Mouse (Mus musculus) forebrain, embryonic 13.5 days (tissue): ENCODE data around the gene Aldh6a1. TPM values are rescaled to one million over a fixed set of nuclear protein-coding genes. Genes with fewer than 3 reads are reported as not detected.

Source experiments
- ATAC-seq: fragments of 200-750 bp; cut with Nextera tagmentation; 2 replicates; pipeline ENCODE4 v1.8.0; 2017
- H3K27ac ChIP-seq: fragments of 300-500 bp; sonication (generic); 2 replicates; pipeline ENCODE4 v1.5.1; 2015; ENCODE audit warnings: inconsistent platforms, mild to moderate bottlenecking, moderate library complexity
- H3K27me3 ChIP-seq: fragments of 300-500 bp; sonication (generic); 2 replicates; pipeline ENCODE4 v1.6.1; 2015; ENCODE audit warnings: mild to moderate bottlenecking, inconsistent platforms
- H3K36me3 ChIP-seq: fragments of 300-500 bp; sonication (generic); 2 replicates; pipeline ENCODE4 v1.6.1; 2015; ENCODE audit warnings: mild to moderate bottlenecking, inconsistent platforms; ENCODE audit not compliant: poor library complexity, severe bottlenecking
- H3K4me1 ChIP-seq: fragments of 300-500 bp; sonication (generic); 2 replicates; pipeline ENCODE4 v1.6.1; 2015; ENCODE audit warnings: inconsistent platforms
- H3K4me2 ChIP-seq: fragments of 300-500 bp; sonication (generic); 2 replicates; pipeline ENCODE4 v1.6.1; 2015; ENCODE audit warnings: inconsistent platforms, mild to moderate bottlenecking, moderate library complexity
- H3K4me3 ChIP-seq: fragments of 300-500 bp; sonication (generic); 2 replicates; pipeline ENCODE4 v1.5.1; 2015; ENCODE audit warnings: mild to moderate bottlenecking, inconsistent platforms
- H3K9ac ChIP-seq: fragments of 300-500 bp; sonication (generic); 2 replicates; pipeline ENCODE4 v1.6.1; 2015; ENCODE audit warnings: mild to moderate bottlenecking, inconsistent platforms
- H3K9me3 ChIP-seq: fragments of 300-500 bp; sonication (generic); replicated peaks from 2 replicates; pipeline ENCODE4 v1.6.1; 2016; ENCODE audit warnings: inconsistent platforms
- WGBS: fragments of 180-500 bp; shearing (Covaris S2); methylation state at CpG from one replicate; pipeline ENCODE4 v1.1.7; 2015; 5-methylcytosine and 5-hydroxymethylcytosine counted together
- polyA plus RNA-seq: library from polyadenylated mRNA; unstranded; fragments of >200 nt; fragmentation: Nextera tagmentation; extraction: Ambion mirVana; gene quantifications from 2 replicates; pipeline ENCODE4 v1.2.1, GENCODE M21; 2015

The Aldh6a1 gene
- polyA plus RNA-seq, 1 experiment from 2014 or later, result 26.9 TPM

- 97% methylated on average over 4 of the region's 4 CpGs for WGBS
- no peak overlapping the region for H3K27ac ChIP-seq
- H3K9me3 ChIP-seq, result no peaks in the 10 kb centered on the region
- no peak overlapping the region for H3K4me3 ChIP-seq
- H3K36me3 ChIP-seq, result peaks cover 3% of the 10 kb centered on the region; the same call in 1 of the 2 replicates
- H3K4me2 ChIP-seq, result no peak overlapping the region
- H3K9ac ChIP-seq, result no peak overlapping the region
- no peaks in the 10 kb centered on the region for H3K27me3 ChIP-seq
- no peak for ATAC-seq
- H3K4me1 ChIP-seq, result no peaks in the 10 kb centered on the region
Measured at GRCm38 (mm10) chr12:84392681-84393080, 58.1 kb downstream of the Aldh6a1 start.

GRCm38 (mm10) chr12:84390336-84390735 lies 60.5 kb downstream of the Aldh6a1 start:
- Histone ChIP-seq H3K36me3 (peaks cover 3% of the 10 kb centered on the region; the same call in 1 of the 2 replicates), H3K4me2 (no peak overlapping the region), H3K9me3 (no peaks in the 10 kb centered on the region), H3K4me1 (no peaks in the 10 kb centered on the region), H3K27me3 (no peaks in the 10 kb centered on the region), H3K9ac (no peak overlapping the region), H3K27ac (no peak overlapping the region), H3K4me3 (no peak overlapping the region)
- WGBS, result 89% methylated on average over 6 of the region's 6 CpGs
- ATAC-seq, result no peak

GRCm38 (mm10) chr12:84388774-84389400 lies 61.9 kb downstream of the Aldh6a1 start:
- H3K27me3 ChIP-seq, result no peaks in the 10 kb centered on the region
- no peak overlapping the region for H3K4me2 ChIP-seq
- no peak overlapping the region for H3K4me3 ChIP-seq
- no peaks in the 10 kb centered on the region for H3K9me3 ChIP-seq
- no peak for ATAC-seq
- H3K27ac ChIP-seq, result no peak overlapping the region
- H3K9ac ChIP-seq, result no peak overlapping the region
- 0 out of 2 replicates have a peak, but pooled peaks cover 3% of the 10 kb centered on the region for H3K4me1 ChIP-seq
- 75% methylated on average over 14 of the region's 14 CpGs for WGBS
- H3K36me3 ChIP-seq, result peaks cover 3% of the 10 kb centered on the region; the same call in 1 of the 2 replicates

- 0 out of 2 replicates have a peak, but pooled peaks cover 3% of the 10 kb centered on the region for H3K4me1 ChIP-seq
- no peaks in the 10 kb centered on the region for H3K9me3 ChIP-seq
- H3K4me2 ChIP-seq, result no peak overlapping the region
- H3K9ac ChIP-seq, result no peak overlapping the region
- ATAC-seq, result no peak
- H3K4me3 ChIP-seq, result no peak overlapping the region
- peaks cover 3% of the 10 kb centered on the region; the same call in 1 of the 2 replicates for H3K36me3 ChIP-seq
- WGBS, result 91% methylated on average over 8 of the region's 8 CpGs
- no peaks in the 10 kb centered on the region for H3K27me3 ChIP-seq
- H3K27ac ChIP-seq, result no peak overlapping the region
Measured at GRCm38 (mm10) chr12:84388097-84388496, 62.7 kb downstream of the Aldh6a1 start.

- no peaks in the 10 kb centered on the region for H3K27me3 ChIP-seq
- no peak overlapping the region for H3K4me2 ChIP-seq
- H3K4me3 ChIP-seq, result no peak overlapping the region
- H3K27ac ChIP-seq, result no peak overlapping the region
- no peak for ATAC-seq
- H3K4me1 ChIP-seq, result 0 out of 2 replicates have a peak, but pooled peaks cover 3% of the 10 kb centered on the region
- no peaks in the 10 kb centered on the region for H3K36me3 ChIP-seq
- no peaks in the 10 kb centered on the region for H3K9me3 ChIP-seq
- 90% methylated on average over 4 of the region's 4 CpGs for WGBS
- H3K9ac ChIP-seq, result no peak overlapping the region
Measured at GRCm38 (mm10) chr12:84385408-84385807, 65.4 kb downstream of the Aldh6a1 start.

GRCm38 (mm10) chr12:84384644-84385081 lies 66.1 kb downstream of the Aldh6a1 start:
- ATAC-seq, result no peak
- Histone ChIP-seq H3K4me2 (no peak overlapping the region), H3K4me3 (no peak overlapping the region), H3K36me3 (no peaks in the 10 kb centered on the region), H3K9me3 (no peaks in the 10 kb centered on the region), H3K9ac (no peak overlapping the region), H3K4me1 (0 out of 2 replicates have a peak, but pooled peaks cover 3% of the 10 kb centered on the region), H3K27ac (no peak overlapping the region), H3K27me3 (no peaks in the 10 kb centered on the region)
- WGBS, result 77% methylated on average over 5 of the region's 5 CpGs

- no peaks in the 10 kb centered on the region for H3K9me3 ChIP-seq
- H3K27ac ChIP-seq, result no peak overlapping the region
- peaks cover 10% of the 10 kb centered on the region for H3K36me3 ChIP-seq
- 0 out of 2 replicates have a peak, but pooled peaks cover 3% of the 10 kb centered on the region for H3K4me1 ChIP-seq
- 80% methylated on average over 4 of the region's 4 CpGs for WGBS
- H3K27me3 ChIP-seq, result no peaks in the 10 kb centered on the region
- ATAC-seq, result no peak
- no peak overlapping the region for H3K4me3 ChIP-seq
- H3K9ac ChIP-seq, result no peak overlapping the region
- no peak overlapping the region for H3K4me2 ChIP-seq
Measured at GRCm38 (mm10) chr12:84382369-84382768, 68.4 kb downstream of the Aldh6a1 start.

Other genes with a start within 250 kb of the Aldh6a1 start
- gene Elmsan1, start 232.1 kb downstream of the Aldh6a1 start, polyA plus RNA-seq, result 5.0 and 5.6 TPM in 2 replicates
- 13.3 and 16.7 TPM in 2 replicates for gene Ptgr2, start 165.8 kb downstream of the Aldh6a1 start, polyA plus RNA-seq
- 109 and 120 TPM in 2 replicates for gene Zfp410, start 134.2 kb downstream of the Aldh6a1 start, polyA plus RNA-seq
- 45.8 and 47.2 TPM in 2 replicates for gene Coq6, start 89.3 kb downstream of the Aldh6a1 start, polyA plus RNA-seq
- 12.3 and 12.7 TPM in 2 replicates for gene Fam161b, start 89.2 kb downstream of the Aldh6a1 start, polyA plus RNA-seq
- gene Entpd5, start 42.0 kb downstream of the Aldh6a1 start, polyA plus RNA-seq, result 8.8 and 9.9 TPM in 2 replicates
- gene Bbof1, start 41.9 kb downstream of the Aldh6a1 start, polyA plus RNA-seq, result 2.4 and 2.6 TPM in 2 replicates
- gene Rnf113a2, start 33.8 kb downstream of the Aldh6a1 start, polyA plus RNA-seq, result 29.3 and 29.9 TPM in 2 replicates
- 42.5 and 46.2 TPM in 2 replicates for gene Lin52, start 418 bp upstream of the Aldh6a1 start, polyA plus RNA-seq
- gene Vsx2, start 118.8 kb upstream of the Aldh6a1 start, polyA plus RNA-seq, result not detected in 2 replicates
- gene Abcd4, start 166.4 kb upstream of the Aldh6a1 start, polyA plus RNA-seq, result 13.9 and 14.7 TPM in 2 replicates
- not detected in 2 replicates for gene Vrtn, start 190.0 kb upstream of the Aldh6a1 start, polyA plus RNA-seq
- gene Syndig1l, start 247.8 kb upstream of the Aldh6a1 start, polyA plus RNA-seq, result 0.72 and 1.4 TPM in 2 replicates